Mouse (Mus musculus) E14TG2a.4 (cell line): Measurements from ENCODE around the gene Prn.

ENCODE experiments used
- CTCF ChIP-seq: conservative IDR thresholded peaks from 2 replicates; pipeline ENCODE4 v1.5.1; 2014; ENCODE audit warnings: low read length
- POU5F1 ChIP-seq: IDR thresholded peaks from 2 replicates; pipeline ENCODE4 v1.6.1; 2014; ENCODE audit warnings: low read length, borderline replicate concordance

DNA sequence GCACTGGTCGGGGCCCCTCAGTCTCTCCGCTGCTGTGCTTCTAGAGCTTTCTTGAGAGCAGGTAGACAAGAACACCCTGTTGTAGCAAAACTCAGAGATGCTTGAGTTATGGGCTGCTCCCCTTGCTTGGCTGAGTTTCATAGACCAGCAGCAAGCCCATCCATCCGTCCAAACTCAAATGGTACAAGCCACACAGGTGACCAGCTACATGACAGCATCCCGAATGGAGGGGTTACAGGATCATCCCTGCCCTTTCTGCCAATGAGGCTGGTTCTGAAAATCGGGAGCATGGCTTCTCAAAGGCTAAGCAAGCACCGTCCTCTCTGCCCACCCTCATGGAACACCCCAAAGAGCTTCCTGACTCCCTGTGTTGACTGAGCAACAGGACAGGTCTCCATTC is 85.2 kb downstream of the Prn start:
- TF ChIP-seq CTCF (no peak), POU5F1 (no peak)
